Mouse (Mus musculus) bone marrow, adult 2 months (tissue): ENCODE results near the gene Abca17. TPM values are rescaled to one million over a fixed set of nuclear protein-coding genes. Genes with fewer than 3 reads are reported as not detected.

Experiments used
- H3K27ac ChIP-seq: fragments of 200-500 bp; 2 replicates; pipeline ENCODE4 v1.5.1; 2012; ENCODE audit warnings: low read depth, mild to moderate bottlenecking, control low read depth, inconsistent platforms, low read length; ENCODE audit not compliant: control insufficient read depth, poor library complexity, insufficient read depth
- H3K4me1 ChIP-seq: fragments of 200-500 bp; 2 replicates; pipeline ENCODE4 v1.6.1; 2011; ENCODE audit warnings: low read length; ENCODE audit not compliant: control insufficient read depth, insufficient read depth
- H3K4me3 ChIP-seq: fragments of 200-500 bp; replicated peaks from 2 replicates; pipeline ENCODE3; 2011; ENCODE audit warnings: mild to moderate bottlenecking, low read depth, low read length, control low read depth; ENCODE audit not compliant: control insufficient read depth
- CTCF ChIP-seq: fragments of 200-500 bp; IDR thresholded peaks from 2 replicates; pipeline ENCODE4 v1.5.1; 2011; ENCODE audit warnings: low read length, control low read depth; ENCODE audit not compliant: control insufficient read depth, insufficient read depth
- POLR2A ChIP-seq: fragments of 200-500 bp; IDR thresholded peaks from 2 replicates; pipeline ENCODE4 v1.6.1; 2011; ENCODE audit warnings: low read depth, mild to moderate bottlenecking, control low read depth, low read length, borderline replicate concordance; ENCODE audit not compliant: control insufficient read depth
- WGBS: fragments of 180-500 bp; shearing (Covaris S2); methylation state at CpG from one replicate; pipeline ENCODE4 v1.1.7; 2018; 5-methylcytosine and 5-hydroxymethylcytosine counted together
- polyA plus RNA-seq: library from polyadenylated mRNA; stranded (reverse); fragments of >200 nt; gene quantifications from 2 replicates; pipeline ENCODE4 v1.2.4, GENCODE M21; 2011; ENCODE audit warnings: low replicate concordance; ENCODE audit not compliant: missing spikeins, insufficient read depth, insufficient read length

Gene Abca17
- polyA plus RNA-seq, 1 experiment = not detected

DNA sequence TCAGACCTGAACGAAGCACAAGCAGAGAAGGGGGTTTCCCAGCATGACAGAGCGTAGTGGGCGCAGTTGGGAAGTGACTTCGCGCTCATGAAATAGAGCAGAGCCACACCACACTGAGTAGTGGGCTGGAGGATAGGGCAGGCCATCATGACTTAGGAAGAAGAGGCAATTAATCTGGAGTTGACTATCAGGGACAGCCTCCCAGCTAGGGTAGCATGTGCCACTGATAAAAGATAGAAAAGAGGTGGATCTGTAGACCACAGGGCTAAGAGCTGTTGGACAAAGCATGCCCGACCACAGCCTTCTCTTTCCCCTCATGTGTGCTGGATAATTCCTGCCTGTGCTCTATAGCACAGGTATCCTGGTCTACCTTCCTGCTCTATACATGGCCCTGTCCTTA, 25.0 kb upstream of the Abca17 start:
- WGBS = 76% methylated on average over 6 of the region's 6 CpGs
- Histone ChIP-seq H3K4me1 (no peaks in the 10 kb centered on the region), H3K4me3 (no peak overlapping the region), H3K27ac (no peak overlapping the region)
- TF ChIP-seq POLR2A (no peak), CTCF (no peak)

DNA sequence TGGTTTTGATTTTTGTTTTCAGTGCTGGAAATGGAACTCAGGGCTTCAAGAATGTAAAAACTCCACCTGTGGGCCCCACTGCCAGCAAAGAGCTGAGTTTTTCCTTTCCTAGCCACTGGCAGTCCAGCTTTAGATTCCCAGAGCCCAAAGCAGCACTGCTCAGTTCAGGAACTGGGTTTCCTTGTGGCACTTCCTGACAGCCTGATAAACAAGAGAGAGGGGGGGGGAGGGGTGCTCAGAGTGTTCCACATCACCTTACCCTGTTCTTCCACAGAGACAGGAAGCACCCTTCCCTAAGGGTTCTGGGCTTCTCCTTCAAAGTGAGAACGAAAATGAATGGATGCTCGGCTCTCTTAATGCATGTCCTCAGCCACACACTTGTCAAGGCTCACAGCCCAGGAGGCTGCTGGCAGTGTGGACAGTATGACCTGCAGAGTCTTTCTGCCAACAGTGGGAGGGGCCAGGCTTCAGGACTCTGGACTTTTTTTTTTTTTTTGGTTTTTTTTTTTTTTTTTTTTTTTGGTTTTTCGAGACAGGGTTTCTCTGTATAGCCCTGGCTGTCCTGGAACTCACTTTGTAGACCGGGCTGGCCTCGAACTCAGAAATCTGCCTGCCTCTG, 24.3 kb upstream of the Abca17 start:
- Histone ChIP-seq H3K4me3 (no peak overlapping the region), H3K4me1 (no peaks in the 10 kb centered on the region), H3K27ac (no peak overlapping the region)
- no peak for TF ChIP-seq POLR2A
- no peak for TF ChIP-seq CTCF
- WGBS = 80% methylated on average over 5 of the region's 5 CpGs

DNA sequence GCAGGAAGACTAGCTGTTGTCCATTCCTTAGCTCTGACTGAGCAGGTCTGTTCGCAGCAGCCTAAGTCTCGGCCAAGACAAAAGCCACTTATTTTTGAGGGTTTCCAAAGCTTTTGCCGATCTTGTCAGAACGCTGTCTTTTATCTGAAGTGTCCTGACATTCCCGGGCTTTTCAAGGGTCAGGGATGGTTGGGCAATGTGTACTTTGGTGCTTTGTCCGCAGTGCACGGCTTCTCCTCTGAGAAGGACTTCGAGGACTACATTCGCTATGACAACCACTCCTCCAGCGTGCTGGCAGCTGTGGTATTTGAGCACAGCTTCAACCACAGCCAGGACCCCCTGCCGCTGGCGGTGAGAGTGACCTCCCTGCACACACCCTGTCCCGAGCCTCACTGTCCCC, 15.0 kb upstream of the Abca17 start:
- Histone ChIP-seq H3K27ac (no peak overlapping the region), H3K4me1 (no peaks in the 10 kb centered on the region), H3K4me3 (no peak overlapping the region)
- TF ChIP-seq CTCF = no peak
- no peak for TF ChIP-seq POLR2A
- 90% methylated on average over 13 of the region's 13 CpGs for WGBS

DNA sequence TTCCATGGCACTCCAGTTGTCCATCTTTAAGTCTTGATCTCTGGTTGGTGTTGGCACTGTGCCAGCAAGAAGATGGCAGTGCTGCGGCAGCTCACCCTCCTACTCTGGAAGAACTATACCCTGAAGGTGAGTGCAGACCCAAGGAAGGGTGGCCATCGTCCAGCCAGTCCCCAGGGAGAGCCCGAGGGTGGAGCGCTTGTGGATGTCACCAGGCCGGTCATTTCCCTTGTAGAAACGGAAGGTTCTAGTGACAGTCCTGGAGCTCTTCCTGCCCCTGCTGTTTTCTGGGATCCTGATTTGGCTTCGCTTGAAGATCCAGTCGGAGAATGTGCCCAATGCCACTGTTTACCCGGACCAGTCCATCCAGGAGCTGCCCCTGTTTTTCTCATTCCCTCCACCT, 13.6 kb upstream of the Abca17 start:
- no peak overlapping the region for H3K27ac ChIP-seq
- H3K4me3 ChIP-seq = no peak overlapping the region
- WGBS = 92% methylated on average over 9 of the region's 9 CpGs
- TF ChIP-seq POLR2A = no peak
- no peak for TF ChIP-seq CTCF
- H3K4me1 ChIP-seq = no peaks in the 10 kb centered on the region

DNA sequence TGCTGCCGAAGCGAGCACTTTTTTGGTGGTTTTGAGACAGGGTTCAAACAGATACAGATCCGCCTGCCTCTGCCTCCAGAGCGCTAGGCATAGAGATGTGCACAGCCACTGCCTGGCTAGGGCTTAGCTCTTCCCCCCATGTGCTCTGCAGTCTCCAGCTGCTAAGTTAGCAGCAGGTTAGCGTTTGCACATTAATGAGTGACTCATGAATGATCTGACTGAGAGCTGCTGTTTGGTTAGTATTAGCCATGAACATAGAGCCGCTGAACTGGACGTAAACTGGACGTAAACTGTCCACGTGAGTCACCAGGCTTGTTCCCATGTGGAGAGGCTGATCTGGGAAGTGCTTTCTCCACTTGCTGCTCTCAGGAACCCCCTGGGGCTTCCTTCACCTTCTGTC, 11.7 kb upstream of the Abca17 start:
- WGBS = 89% methylated on average over 9 of the region's 9 CpGs

DNA sequence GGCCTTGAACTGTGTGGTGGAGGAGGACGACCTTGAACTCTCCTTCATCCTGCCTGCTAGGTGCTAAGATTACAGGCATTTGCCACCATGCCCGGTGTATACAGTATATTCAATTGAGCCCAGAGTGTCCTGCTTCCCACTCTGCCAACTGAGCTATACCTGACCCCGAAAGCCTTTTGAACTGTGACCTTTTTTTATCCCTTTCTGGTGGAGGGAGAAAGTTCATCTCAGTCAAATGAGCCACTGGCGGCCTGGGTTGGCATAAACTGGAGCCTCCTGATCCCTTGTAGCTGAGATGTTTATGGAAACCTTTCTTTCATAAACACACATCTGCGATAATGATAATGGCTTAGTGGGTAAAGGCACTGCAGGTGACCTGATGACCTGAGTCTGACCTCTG, 10.4 kb upstream of the Abca17 start:
- 78% methylated on average over 5 of the region's 5 CpGs for WGBS
- Histone ChIP-seq H3K4me3 (no peak overlapping the region), H3K4me1 (no peaks in the 10 kb centered on the region), H3K27ac (no peak overlapping the region)
- TF ChIP-seq POLR2A (no peak), CTCF (no peak)

More for the DNA sequence above, 11.7 kb upstream of the Abca17 start:
- H3K4me3 ChIP-seq = no peak overlapping the region
- H3K27ac ChIP-seq = no peak overlapping the region
- no peaks in the 10 kb centered on the region for H3K4me1 ChIP-seq
- no peak for TF ChIP-seq CTCF
- no peak for TF ChIP-seq POLR2A

DNA sequence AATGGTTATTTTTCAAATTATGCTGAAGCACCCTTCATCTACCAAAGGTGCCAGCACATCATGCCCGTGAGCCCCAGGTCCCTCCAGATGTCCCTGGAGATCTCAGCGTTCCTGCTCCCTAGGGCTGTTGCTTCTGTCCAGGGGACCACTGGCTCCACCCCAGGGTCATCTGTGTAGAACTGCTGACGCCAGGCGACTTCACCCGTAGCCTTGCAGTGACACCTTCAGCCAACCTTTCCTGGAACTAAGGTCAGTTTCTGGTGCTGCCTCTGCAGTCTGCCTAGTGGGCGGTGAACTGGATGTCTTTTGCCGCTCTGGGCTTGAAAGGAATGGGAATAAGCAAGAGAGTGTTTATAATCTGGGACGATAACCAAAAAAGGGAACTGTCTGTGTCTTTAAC, 10.0 kb upstream of the Abca17 start:
- WGBS = 75% methylated on average over 8 of the region's 8 CpGs
- Histone ChIP-seq H3K4me3 (no peak overlapping the region), H3K27ac (no peak overlapping the region), H3K4me1 (no peaks in the 10 kb centered on the region)
- TF ChIP-seq CTCF (no peak), POLR2A (no peak)

DNA sequence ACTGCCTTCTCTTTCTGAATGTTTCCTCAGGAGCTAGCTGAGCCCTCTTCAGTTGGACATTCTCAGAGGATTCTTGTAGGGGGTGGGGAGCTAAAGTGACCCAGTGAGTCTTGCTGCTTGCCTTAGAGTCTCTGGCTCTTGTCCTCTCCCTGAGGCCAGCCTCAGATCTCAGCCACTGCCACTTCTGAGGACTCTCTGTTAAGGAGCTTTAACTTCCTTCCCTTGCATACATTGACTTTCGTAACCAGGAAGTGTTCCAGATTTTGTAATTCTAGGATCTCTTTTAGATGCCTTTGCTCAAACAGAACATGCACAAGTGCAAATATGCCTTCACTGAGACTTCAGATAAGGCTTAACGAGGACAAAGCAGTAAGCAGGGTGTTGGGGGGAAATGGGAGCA, 9.0 kb upstream of the Abca17 start:
- Histone ChIP-seq H3K4me1 (no peaks in the 10 kb centered on the region; the same call in 1 of the 2 replicates), H3K27ac (no peak overlapping the region), H3K4me3 (no peak overlapping the region)
- WGBS = 43% methylated on average over 2 of the region's 2 CpGs
- TF ChIP-seq CTCF (no peak), POLR2A (no peak)

DNA sequence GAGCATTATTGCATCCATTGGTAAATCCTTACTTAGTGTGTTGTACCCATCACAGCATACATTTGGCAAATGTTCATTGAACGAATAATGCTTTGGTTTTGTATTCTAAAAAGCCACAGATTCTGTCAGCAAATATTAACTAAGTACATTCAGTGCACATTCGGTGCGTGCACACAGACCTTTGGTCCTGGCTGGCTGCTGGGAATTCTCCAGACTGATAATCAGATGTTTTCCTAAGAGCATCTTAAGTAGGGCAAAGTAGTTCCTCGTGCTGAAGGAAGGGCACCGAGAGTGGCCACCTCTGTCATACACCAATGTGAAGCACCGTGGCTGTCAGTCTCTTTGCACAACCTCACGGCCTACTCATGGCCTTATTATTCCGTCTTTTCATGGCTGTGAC, 8.1 kb upstream of the Abca17 start:
- Histone ChIP-seq H3K27ac (no peak overlapping the region), H3K4me1 (no peaks in the 10 kb centered on the region; the same call in 1 of the 2 replicates), H3K4me3 (no peak overlapping the region)
- 84% methylated on average over 8 of the region's 8 CpGs for WGBS
- no peak for TF ChIP-seq POLR2A
- no peak for TF ChIP-seq CTCF
